Mouse (Mus musculus) kidney, postnatal 14 days (tissue): ENCODE results near the gene Arhgef12.

ENCODE experiments used
- DNase-seq: peaks from one replicate; pipeline ENCODE4 v3.0.0; 2022; ENCODE audit warnings: mixed read lengths

The Arhgef12 gene

GRCm38 (mm10) chr9:43108081-43108480, 1.0 kb upstream of the Arhgef12 start:
- no peak for DNase-seq

DNA sequence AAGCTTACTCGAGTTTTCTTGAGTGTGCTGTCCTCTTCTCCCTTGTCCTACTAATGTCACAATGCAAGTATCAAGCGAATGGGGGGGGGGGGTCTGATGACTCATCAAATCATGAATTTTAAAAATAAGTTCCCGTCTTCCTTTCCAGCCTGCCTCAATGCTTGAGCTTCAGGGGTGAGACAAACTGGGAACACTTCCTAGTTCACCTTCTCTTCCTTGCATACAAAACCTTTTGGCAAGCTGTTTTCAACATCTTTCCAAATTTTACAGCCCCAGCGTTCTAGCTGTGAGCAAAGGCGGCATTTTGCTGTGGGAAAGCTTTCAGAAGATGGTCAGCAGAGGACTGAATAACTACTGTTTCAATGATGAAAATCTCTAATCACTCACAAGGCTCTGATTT, 516 bp upstream of the Arhgef12 start:
- no peak for DNase-seq

DNA sequence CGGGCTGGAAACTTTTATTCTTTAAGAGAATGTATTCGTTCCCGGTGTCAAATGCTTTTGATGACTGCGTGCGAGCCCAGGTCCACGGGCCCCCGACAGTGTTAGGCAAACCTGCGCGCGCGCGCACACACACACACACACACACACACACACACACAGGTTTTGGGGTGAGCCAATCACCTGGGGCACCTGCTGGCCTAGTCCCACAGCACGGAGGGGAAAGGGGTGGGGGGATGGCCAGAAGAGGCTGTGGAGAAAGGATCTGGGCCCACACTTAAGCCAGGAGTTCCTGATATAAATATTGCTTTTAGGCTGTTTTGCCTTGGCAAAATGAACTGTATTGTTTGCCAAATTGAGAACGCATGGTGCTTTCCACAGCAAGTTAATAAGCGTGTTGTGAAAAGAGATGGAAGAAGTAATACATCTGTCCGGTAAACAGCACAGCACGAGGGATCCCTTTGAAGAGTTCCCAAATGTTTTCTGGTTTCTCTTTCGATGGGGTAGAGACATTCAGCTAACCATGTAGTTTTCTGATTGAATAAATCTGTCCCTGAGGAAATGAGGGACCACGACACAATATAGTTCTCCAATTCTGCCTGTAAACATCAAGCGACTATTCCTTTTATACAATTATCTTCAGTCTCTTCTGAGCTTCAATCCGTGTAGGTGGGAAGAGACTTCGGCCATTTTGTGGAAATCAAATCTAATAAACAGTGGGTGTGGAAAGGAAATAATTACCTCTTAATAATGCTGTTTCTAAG, 433 bp downstream of the Arhgef12 start:
- DNase-seq = peak; percentile 57

DNA sequence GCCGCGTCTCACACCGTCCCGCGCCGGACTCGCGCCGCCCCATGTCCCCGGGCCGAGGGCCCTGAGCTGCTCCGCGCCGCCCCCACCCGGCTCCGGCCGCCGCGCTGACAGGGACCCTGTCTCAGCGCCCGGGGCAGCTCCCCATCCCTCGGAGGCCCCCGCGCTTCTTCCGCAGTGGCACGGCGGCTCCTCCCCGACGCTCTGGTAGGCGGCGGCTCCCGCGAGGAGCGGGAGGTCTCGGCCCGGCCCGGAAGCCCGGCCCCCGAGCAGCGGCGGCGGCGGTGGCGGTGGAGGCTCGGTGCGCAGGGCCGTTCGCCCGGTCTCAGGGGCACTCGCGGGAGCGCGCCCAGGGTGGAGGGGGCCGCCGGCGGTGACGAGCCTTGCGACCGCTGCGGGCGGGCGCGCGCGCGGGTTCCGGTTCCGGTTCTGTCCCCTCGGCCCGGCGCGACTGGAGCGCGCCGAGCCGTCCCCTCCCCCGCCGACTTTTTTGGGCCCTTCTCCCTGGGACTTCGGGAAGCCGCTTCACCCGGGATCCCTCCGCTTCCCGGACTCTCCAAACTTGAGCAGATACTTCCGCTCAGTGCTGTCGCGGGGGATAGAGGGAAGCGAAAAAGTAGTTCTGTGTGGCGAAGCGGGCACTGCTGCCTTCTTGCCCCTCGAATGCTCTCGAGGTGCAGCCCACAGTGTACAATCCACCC, 1.2 kb downstream of the Arhgef12 start:
- peak; percentile 97 for DNase-seq

DNA sequence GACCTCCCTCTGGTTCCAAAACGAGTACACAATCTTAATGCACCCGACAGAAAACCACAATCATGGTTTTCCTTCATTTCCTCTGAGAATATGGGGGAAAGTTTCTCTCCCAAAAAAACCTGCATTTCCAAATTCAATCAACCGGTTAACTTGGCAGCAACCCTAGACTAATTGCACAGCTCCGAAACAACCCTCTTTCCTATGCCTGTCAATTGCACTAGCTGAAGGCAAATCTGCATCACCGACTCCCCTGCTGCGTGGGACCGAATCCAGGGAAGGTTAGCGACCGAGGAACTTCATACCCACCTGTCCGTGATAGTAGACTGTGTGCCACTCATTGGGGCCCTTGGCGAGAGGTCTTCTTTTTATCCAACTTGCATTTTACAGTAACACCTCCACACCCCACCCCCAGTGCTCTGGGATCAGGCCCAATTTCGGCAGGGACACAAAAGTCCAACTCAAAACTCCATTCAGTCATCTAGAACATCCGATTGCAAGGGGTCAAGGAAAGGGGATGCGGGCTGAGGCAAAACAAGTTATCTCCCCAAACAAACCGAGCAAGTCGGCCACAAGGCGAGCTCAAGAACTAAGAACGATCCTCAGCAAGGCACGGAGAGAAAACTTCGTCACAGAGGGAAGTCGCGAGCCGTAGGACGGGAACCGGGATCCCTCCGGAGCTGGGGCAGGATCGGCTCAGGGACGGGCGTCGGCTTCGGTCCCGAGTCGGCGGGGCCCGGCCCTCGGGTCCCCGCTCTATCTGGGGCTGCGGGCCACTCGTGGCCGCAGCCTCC, 2.0 kb downstream of the Arhgef12 start:
- peak; percentile 64 for DNase-seq

- peak; percentile 35 for DNase-seq
Observed at GRCm38 (mm10) chr9:43104526-43104872, 2.5 kb downstream of the Arhgef12 start.

DNA sequence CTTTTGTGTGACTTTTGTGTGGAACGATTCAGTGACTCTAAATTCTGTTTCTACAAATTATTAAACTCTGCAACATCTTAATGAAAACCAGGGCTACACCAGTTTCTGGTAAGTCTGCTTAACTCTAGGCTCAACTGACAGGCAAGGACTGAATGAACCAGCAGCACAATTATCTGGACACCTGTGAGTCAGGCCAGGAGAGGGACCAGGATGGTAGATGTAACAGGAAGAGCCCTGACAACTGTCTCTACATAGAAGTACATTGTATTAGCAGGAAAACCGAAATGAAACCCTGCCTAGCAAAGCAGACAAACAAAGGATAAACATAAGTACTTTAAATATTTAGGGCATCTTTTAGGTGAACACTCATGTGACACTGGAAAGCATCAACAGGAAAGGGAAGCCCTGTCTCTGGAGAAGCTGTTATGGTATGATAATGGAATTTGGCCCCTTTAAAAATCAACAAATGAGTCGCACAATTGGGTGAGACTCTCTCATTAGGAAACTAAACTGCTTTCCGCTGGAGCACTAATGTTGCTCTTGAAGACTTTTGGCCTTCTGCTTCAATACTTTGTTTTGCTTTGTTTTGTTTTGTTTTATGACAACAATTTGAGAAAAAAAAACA, 3.3 kb downstream of the Arhgef12 start:
- DNase-seq = no peak

GRCm38 (mm10) chr9:43102931-43103330, 4.1 kb downstream of the Arhgef12 start:
- no peak for DNase-seq

DNA sequence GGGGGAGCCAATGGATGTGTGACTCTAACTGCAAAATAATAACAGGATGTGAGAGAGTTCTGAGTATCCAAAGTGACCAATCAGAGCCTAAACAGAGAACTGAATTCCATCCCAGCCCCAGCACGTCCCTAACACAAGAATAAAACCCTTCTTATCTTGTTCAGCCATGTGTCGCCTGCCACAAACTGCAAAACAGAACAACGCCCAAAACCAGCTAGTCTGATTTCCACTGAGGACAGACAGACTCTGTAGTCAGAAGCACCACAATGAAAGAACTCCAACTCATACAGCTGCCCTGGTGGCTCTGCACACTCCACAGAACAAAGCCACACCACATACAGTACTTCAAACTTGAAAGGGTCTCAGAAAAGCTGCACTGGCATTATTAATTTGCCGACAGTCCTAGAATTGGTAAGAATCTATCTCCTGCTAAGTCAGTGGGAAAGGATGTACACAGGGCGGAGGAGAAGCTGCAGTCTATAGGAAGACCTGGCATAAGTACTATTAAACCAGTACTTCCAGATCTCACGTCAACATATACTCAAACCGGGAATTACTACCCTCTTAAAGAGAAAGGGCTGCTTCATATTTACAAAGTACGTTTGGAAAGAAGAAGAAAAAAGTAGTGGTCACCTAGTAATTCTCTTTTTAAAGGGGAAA, 5.0 kb downstream of the Arhgef12 start:
- DNase-seq = no peak

- DNase-seq = no peak
Observed at GRCm38 (mm10) chr9:43098922-43099321, 8.1 kb downstream of the Arhgef12 start.

- DNase-seq = no peak
Observed at GRCm38 (mm10) chr9:43097801-43098557, 9.1 kb downstream of the Arhgef12 start.

GRCm38 (mm10) chr9:43096337-43096736, 10.7 kb downstream of the Arhgef12 start:
- no peak for DNase-seq

DNA sequence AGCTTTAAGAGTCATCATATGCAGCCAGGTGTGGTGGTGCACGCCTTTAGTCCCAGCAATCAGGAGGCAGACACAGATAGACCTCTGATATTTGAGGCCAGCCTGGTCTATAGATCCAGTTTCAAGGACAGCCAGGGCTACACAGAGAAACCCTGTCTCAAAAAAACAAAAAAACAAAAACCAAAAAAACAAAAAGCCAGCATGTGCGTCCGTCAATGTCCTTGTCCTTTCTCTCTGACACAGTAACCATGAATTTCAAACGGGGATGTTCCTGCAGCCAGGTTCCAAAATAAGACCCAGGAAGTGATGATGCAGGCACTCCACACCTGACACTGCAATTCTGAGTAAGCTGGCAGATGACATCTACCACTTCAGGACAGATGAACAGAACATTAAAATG, 12.2 kb downstream of the Arhgef12 start:
- no peak for DNase-seq

DNA sequence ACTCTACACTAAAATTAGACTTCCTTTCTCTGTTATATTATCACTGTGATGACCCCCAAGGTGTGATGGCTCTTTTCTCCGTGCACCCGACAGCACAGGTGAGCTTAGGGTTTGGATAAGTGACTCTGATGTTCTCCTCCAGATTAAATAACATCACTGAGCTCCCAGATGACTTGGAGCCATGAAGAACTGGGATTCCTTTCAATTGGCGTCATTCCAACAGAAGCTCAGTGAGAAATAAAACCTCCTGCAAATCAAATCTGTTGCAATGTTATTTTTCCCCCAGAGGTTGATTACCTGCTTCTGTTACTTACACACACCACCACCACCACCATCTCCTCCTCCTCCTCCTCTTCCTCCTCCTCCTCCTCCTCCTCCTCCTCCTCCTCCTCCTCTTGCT, 13.2 kb downstream of the Arhgef12 start:
- peak; percentile 39 for DNase-seq

GRCm38 (mm10) chr9:43085686-43086285, 21.3 kb downstream of the Arhgef12 start:
- no peak for DNase-seq

GRCm38 (mm10) chr9:43084496-43085362, 22.3 kb downstream of the Arhgef12 start:
- no peak for DNase-seq

- no peak for DNase-seq
Observed at GRCm38 (mm10) chr9:43083441-43084055, 23.5 kb downstream of the Arhgef12 start.

DNA sequence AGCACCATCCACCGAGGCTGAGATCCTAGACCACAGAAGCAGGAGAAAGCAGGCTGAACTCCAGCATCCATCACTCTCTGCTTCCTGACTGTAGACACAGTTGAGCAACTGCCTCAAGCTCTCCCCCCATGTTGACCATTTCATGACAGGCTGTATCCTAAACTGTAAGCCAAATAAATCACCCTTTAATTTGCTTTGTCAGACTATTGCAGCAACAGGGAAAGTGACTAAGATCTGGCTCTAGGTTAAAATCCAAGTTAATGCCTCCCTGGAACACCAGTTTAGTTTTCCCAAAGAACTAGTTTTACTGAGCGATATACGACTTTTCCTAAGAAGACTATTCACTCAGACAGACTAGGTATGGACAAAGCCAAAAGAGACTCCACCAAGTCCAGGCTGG, 28.3 kb downstream of the Arhgef12 start:
- no peak for DNase-seq

- DNase-seq = no peak
Observed at GRCm38 (mm10) chr9:43076163-43076562, 30.9 kb downstream of the Arhgef12 start.

- no peak for DNase-seq
Observed at GRCm38 (mm10) chr9:43074611-43075010, 32.4 kb downstream of the Arhgef12 start.
